Mouse (Mus musculus): Measurements from ENCODE around the gene Jak3. TPM values are rescaled to one million over a fixed set of nuclear protein-coding genes. Genes with fewer than 3 reads are reported as not detected.

Jak3 gene
- polyA plus RNA-seq, 1 experiment from 2014 or later, result 7.2 TPM

DNA sequence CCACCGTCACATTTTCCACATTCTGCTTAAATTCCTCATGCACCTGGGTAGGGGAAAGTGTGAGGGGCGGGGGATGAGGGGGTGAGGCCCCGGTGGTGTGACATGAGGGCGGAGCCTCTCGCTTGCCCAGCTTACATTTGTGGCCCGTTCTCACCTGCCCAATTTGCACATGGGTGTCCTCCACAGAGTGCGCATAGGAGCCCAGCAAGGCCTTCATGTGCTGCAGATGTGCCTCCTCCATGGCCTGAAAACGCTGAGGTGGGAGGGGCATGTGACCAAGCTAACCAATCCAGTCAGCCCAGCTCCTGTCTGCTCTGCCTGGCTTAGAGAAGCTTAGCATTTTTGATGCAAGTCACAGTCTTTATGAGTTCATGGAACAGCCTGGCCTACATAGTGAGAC, 39.4 kb downstream of the Jak3 start:
- no peak overlapping the region for H3K9ac ChIP-seq
- WGBS, result 45% methylated on average over 8 of the region's 8 CpGs
- no peak overlapping the region for H3K4me2 ChIP-seq
- no peak for ATAC-seq (replicated peaks; ENCODE audit: low FRiP score)
- H3K9me3 ChIP-seq (replicated peaks), result no peaks in the 10 kb centered on the region
- H3K4me3 ChIP-seq (replicated peaks), result no peak overlapping the region
- H3K27ac ChIP-seq, result no peak overlapping the region
- no peaks in the 10 kb centered on the region for H3K27me3 ChIP-seq
- H3K36me3 ChIP-seq, result no peaks in the 10 kb centered on the region
- H3K4me1 ChIP-seq, result peaks cover 6% of the 10 kb centered on the region; the same call in 1 of the 2 replicates

DNA sequence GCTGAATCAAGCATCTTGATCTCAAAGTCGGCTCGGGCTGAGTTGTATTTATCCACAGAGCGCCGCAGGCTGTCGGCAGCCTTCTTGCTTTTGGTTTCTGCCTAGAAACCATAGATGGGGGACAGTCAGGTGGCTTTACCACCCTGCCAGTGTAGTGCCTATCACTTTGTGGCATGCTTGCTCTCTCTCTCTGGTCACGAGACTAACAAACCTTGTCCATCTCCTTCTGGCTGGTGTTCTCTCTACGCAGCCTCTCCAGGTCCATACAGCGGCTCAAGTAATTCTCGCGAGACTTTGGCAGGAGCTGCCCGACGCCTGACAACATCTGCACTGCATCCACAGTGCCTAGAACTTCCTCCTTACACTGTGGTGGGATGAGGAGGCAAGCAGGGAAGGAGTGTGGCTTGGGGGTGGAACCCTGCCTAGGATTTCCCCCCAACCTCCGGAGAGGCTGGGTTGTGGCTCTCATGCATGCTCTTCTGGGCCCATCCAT, 40.5 kb downstream of the Jak3 start:
- Histone ChIP-seq H3K27ac (no peak overlapping the region), H3K4me2 (no peak overlapping the region), H3K9ac (no peak overlapping the region), H3K4me1 (peaks cover 6% of the 10 kb centered on the region; the same call in 1 of the 2 replicates), H3K9me3 (replicated peaks) (no peaks in the 10 kb centered on the region), H3K36me3 (no peaks in the 10 kb centered on the region), H3K27me3 (no peaks in the 10 kb centered on the region), H3K4me3 (replicated peaks) (no peak overlapping the region)
- ATAC-seq (replicated peaks; ENCODE audit: low FRiP score), result no peak
- 84% methylated on average over 13 of the region's 13 CpGs for WGBS

DNA sequence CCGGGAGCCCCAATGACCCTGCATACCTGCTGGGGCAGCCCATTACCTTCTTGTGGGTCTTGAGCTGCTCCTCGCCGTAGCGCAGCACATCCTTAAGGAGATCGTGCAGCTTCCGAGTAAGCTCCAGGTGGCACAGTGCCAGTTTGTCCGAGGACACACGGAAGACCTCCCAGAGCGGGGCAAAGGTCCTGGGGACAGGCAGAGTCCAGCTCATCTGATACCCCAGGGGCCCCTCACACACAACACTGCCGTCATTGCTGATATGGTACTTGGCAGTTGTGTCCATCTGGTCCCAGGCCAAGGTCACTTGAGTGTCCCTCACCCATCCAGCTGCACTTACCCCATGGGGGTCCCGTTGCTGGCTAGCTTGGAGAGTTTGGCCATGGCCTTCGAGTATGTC, 41.0 kb downstream of the Jak3 start:
- Histone ChIP-seq H3K36me3 (no peaks in the 10 kb centered on the region), H3K9me3 (replicated peaks) (no peaks in the 10 kb centered on the region), H3K4me2 (no peak overlapping the region), H3K4me3 (replicated peaks) (no peak overlapping the region), H3K27me3 (no peaks in the 10 kb centered on the region), H3K27ac (no peak overlapping the region), H3K9ac (no peak overlapping the region), H3K4me1 (peaks cover 6% of the 10 kb centered on the region; the same call in 1 of the 2 replicates)
- no peak for ATAC-seq (replicated peaks; ENCODE audit: low FRiP score)
- WGBS, result 77% methylated on average over 12 of the region's 12 CpGs

DNA sequence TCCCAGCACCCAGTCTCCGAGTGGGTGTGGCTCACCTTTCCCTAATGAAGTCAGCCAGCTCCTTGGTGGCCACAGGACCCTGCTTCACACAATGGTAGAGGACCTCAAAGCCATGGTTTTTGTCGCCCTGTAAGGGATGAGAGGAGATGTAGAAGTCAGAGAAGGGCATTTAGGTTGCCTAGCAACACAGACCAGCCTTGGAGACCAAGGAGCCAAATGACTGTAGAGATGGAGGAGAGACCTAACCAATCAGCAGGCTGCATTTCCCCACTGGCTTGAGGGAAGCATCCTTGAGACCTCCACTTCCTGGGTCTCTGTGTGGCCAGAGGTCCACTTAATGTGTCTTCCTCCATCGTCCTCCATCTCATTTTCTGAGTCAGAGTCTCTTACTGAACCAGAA, 42.2 kb downstream of the Jak3 start:
- H3K4me2 ChIP-seq, result no peak overlapping the region
- H3K27me3 ChIP-seq, result no peaks in the 10 kb centered on the region
- H3K27ac ChIP-seq, result no peak overlapping the region
- WGBS, result 41% methylated on average over 3 of the region's 3 CpGs
- no peaks in the 10 kb centered on the region for H3K9me3 ChIP-seq (replicated peaks)
- no peak for ATAC-seq (replicated peaks; ENCODE audit: low FRiP score)
- no peak overlapping the region for H3K9ac ChIP-seq
- no peak overlapping the region for H3K4me3 ChIP-seq (replicated peaks)
- no peaks in the 10 kb centered on the region for H3K36me3 ChIP-seq
- peaks cover 10% of the 10 kb centered on the region for H3K4me1 ChIP-seq

DNA sequence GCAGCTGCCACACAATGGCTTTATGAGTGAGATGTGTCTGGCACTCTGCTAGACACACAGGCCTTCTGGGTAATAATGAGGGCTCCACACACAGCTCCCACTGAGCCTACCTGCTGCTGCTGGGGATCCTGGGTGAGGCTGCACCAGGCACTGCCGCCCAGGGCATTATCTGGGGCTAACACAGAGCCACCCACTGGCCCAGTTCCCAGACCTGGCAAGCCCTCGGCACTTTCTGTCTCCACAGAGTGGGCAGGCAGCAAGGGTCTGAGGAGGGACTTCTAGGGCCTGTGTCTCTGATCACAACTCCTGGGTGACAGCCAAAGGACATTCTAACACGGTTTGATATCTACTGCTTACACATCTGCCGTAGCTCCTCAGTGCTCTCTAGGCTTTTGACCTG, 43.1 kb downstream of the Jak3 start:
- Histone ChIP-seq H3K36me3 (no peaks in the 10 kb centered on the region), H3K4me3 (replicated peaks) (no peak overlapping the region), H3K4me2 (no peak overlapping the region), H3K9me3 (replicated peaks) (no peaks in the 10 kb centered on the region), H3K27ac (no peak overlapping the region), H3K9ac (no peak overlapping the region), H3K27me3 (peaks cover 5% of the 10 kb centered on the region; the same call in 1 of the 2 replicates), H3K4me1 (peaks cover 11% of the 10 kb centered on the region)
- WGBS, result 68% methylated on average over 4 of the region's 4 CpGs
- no peak for ATAC-seq (replicated peaks; ENCODE audit: low FRiP score)

DNA sequence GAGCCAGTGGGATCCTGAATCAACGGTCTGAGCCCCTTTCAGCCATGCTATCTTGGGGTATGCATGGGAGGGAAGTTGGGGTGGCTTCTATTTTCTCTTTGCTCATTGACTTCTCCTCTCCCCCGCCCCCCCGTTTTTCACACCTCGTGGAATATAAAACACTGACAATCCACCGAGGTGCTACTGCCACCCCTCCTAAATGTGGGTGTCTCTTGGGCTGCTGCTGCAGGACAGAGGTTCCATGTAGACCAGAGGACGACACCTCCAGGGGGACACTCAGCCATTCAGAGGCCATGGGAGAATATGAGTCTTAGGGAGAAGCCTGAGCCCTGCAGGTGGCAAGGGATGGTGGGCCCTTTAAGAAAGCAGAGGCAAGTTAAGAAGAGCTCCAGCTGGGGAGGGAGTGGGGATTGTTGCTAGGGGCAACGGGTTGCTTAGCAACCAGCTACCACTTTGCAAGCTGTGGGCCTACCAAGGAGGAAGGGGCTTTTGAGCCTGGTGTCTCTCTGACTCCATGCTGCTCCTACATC, 43.9 kb downstream of the Jak3 start:
- H3K9me3 ChIP-seq (replicated peaks), result no peaks in the 10 kb centered on the region
- H3K36me3 ChIP-seq, result no peaks in the 10 kb centered on the region
- WGBS, result 31% methylated on average over 7 of the region's 7 CpGs
- no peak overlapping the region for H3K4me3 ChIP-seq (replicated peaks)
- no peak overlapping the region for H3K9ac ChIP-seq
- peaks cover 13% of the 10 kb centered on the region; the same call in 1 of the 2 replicates for H3K27me3 ChIP-seq
- ATAC-seq (replicated peaks; ENCODE audit: low FRiP score), result peak; percentile 35
- H3K4me2 ChIP-seq, result no peak overlapping the region
- peaks cover 13% of the 10 kb centered on the region for H3K4me1 ChIP-seq
- H3K27ac ChIP-seq, result no peak overlapping the region

DNA sequence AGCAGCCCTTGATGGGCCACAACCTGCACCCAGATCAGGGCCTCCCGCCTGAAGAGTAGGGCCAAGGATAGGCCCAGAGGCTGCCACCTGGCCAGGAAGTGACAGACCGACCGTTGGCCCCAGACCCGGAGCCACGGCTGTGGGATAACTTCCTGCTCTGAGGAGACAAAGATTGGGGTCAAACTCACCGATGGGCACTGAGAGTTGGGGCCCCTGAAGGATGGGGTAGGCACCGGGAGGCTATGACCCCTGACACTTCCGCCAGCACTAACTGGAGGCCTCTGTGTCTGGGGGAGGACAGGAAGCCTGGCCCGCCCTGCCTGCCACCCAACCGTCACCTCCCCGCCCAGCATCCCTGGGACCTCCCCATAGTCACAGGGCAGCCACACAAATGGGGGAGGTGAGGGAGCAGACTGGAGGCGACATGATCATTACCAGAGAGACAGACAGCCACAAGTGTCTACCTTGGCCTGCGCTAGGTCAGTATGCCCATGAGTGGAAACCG, 47.0 kb downstream of the Jak3 start:
- no peak overlapping the region for H3K9ac ChIP-seq
- WGBS, result 46% methylated on average over 14 of the region's 14 CpGs
- H3K36me3 ChIP-seq, result no peaks in the 10 kb centered on the region
- no peak overlapping the region for H3K4me3 ChIP-seq (replicated peaks)
- H3K4me1 ChIP-seq, result peaks cover 23% of the 10 kb centered on the region
- peaks cover 31% of the 10 kb centered on the region; the same call in 1 of the 2 replicates for H3K27me3 ChIP-seq
- H3K4me2 ChIP-seq, result no peak overlapping the region
- H3K27ac ChIP-seq, result no peak overlapping the region
- no peaks in the 10 kb centered on the region for H3K9me3 ChIP-seq (replicated peaks)
- no peak for ATAC-seq (replicated peaks; ENCODE audit: low FRiP score)

DNA sequence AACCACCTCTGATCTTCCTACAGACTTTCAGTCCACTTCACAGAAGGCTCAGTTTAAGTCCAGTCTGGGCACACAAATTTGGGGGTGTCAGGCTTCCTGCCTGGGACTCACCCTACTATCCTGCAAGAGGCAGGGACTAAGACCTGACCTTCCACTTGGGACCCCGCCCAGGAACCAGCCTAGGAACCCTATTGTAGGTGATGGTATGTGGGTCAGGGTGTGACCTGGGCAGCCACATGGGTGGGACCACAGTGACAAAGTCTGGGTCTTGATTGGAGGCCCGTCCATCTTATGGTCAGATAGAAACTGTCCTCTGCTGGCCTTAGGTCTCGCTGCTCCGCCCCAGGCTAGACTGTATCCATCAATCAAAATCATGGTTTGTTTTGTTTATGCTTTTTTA, 48.3 kb downstream of the Jak3 start:
- ATAC-seq (replicated peaks; ENCODE audit: low FRiP score), result no peak
- Histone ChIP-seq H3K4me3 (replicated peaks) (no peak overlapping the region), H3K4me1 (peaks cover 29% of the 10 kb centered on the region), H3K9ac (no peak overlapping the region), H3K36me3 (no peaks in the 10 kb centered on the region), H3K9me3 (replicated peaks) (no peaks in the 10 kb centered on the region), H3K4me2 (no peak overlapping the region), H3K27ac (no peak overlapping the region), H3K27me3 (peaks cover 35% of the 10 kb centered on the region; the same call in 1 of the 2 replicates)
- 47% methylated on average over 4 of the region's 4 CpGs for WGBS

DNA sequence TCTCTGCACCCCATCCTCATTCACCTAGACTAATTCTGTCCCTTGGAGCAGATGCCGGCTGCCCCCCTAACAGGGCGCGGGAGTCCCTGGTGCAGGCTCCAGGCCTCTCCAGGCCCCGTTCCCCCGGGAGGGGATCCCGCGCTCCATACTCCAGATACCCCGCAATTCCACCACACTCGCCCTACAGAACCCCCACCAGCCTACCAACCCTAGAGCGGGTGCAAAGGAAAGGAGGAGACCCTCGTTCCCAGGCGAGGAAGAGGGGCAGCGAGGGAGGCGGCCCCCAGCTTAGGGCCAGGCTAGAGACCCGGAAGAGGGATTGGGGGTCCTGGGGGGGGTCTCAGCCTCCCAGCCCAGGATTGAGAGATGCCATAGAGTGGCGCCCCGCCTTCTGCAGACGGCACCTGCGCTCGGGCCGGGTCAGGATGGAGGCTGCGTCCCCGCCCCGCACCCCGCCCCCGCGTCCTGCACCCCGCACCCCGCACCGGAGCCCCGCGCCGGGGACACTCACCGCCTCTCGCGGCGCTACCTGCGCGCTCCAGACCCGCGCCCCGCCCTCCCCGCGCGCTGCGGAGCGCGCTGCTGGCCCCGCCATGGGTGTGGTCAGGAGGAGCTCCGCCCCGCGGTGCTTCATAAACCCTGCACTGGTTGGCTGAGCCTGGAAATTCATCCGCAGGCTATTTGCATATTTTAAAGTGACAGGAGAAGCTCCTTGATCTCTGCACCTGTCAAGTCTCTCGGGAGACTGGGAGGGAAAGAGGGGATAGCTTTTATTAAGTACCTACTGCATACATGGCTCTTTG, 49.2 kb downstream of the Jak3 start, which contains the start of gene Fcho1:
Gene Fcho1 (minus strand): TSS at position 595 of the 803 bp plus-strand sequence.
- Histone ChIP-seq H3K4me2 (peak within 1 kb of the TSS; percentile 88), H3K9ac (peak within 1 kb of the TSS; percentile 57), H3K4me3 (replicated peaks) (peak within 1 kb of the TSS; percentile 72), H3K9me3 (replicated peaks) (no peaks in the 10 kb centered on the region), H3K36me3 (no peaks in the 10 kb centered on the region), H3K27me3 (peaks cover 38% of the 10 kb centered on the region; the same call in 1 of the 2 replicates), H3K4me1 (peaks cover 25% of the 10 kb centered on the region), H3K27ac (no peak within 1 kb of the TSS)
- under 1% methylated on average over 47 of the region's 54 CpGs for WGBS
- peak; percentile 87 for ATAC-seq (replicated peaks; ENCODE audit: low FRiP score)

DNA sequence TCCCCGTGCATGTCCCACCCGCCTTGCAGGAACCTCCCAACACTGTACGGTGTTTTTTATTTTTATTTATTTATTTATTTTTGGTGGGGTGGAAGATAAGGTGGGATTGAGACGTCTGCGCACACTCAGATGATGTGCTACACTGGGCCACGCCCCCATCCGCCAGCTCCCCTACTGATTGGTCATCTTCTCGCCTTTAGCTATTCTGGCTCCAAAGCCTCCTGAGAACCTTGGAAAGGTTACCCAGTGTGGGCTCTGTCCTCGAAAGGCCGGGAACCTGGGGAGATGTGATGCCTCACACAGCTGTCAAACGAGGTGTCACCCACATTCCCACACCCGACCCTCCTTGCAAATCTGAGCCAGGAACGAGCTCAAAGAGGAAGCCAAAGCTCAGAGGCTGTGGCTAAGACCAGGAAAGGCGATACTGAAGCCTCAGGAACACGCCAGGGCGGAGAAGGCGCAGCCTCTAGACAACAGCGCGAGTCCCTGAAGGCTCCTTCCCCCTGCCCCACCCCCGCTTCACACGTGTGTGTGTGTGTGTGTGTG, 52.2 kb downstream of the Jak3 start:
- Histone ChIP-seq H3K4me1 (peaks cover 18% of the 10 kb centered on the region), H3K9me3 (replicated peaks) (no peaks in the 10 kb centered on the region), H3K36me3 (no peaks in the 10 kb centered on the region), H3K9ac (0 out of 2 replicates have a peak overlapping the region, but pooled peaks have one; percentile 21), H3K27ac (0 out of 2 replicates have a peak overlapping the region, but pooled peaks have one; percentile 9), H3K4me2 (peak overlapping the region; percentile 73), H3K4me3 (replicated peaks) (peak overlapping the region; percentile 39), H3K27me3 (peaks cover 51% of the 10 kb centered on the region)
- WGBS, result 5% methylated on average over 21 of the region's 21 CpGs
- ATAC-seq (replicated peaks; ENCODE audit: low FRiP score), result 0 out of 2 replicates have a peak, but pooled peaks have one; percentile 30

DNA sequence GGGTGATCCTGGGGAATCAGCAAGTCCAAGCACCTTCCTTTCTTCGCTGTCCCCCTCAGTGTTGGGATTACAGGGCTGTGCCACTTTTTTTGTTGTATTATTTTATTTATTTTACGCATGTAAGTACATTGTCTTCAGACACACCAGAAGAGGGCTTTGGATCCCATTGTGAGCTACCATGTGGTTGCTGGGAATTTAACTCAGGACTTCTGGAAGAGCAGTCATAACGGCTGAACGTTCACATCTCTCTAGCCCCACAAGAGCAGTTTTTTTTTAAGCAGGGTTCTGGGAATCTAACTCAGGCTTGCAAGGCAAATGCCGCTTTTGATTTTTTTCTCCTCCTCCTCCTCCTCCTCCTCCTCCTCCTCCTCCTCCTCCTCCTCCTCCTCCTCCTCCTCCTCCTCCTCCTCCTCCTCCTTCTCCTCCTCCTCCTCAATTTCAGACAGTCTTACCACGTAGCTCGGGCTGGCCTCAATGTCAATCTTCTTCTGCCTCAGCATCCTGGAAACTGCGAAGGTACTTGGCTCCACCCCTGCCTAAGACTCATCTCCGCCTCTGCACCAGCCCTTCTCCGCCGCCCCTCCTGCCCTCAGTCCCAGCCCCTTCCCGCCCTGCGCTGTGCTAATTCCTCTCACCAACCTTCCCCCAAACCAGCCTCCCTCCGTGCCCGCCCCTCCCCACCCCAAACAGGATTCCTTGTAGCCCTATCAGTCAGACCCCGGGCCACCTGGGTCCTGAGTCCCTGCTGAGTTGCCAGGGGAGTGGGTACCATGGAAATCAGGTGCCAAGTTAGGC, 52.9 kb downstream of the Jak3 start:
- WGBS, result 5% methylated on average over 14 of the region's 16 CpGs
- H3K27me3 ChIP-seq, result peaks cover 48% of the 10 kb centered on the region
- peak overlapping the region; percentile 39 for H3K4me3 ChIP-seq (replicated peaks)
- H3K4me1 ChIP-seq, result peaks cover 18% of the 10 kb centered on the region
- H3K4me2 ChIP-seq, result peak overlapping the region; percentile 73
- H3K36me3 ChIP-seq, result no peaks in the 10 kb centered on the region
- 0 out of 2 replicates have a peak overlapping the region, but pooled peaks have one; percentile 21 for H3K9ac ChIP-seq
- H3K27ac ChIP-seq, result no peak overlapping the region
- no peak for ATAC-seq (replicated peaks; ENCODE audit: low FRiP score)
- H3K9me3 ChIP-seq (replicated peaks), result no peaks in the 10 kb centered on the region
